Mouse (Mus musculus): ENCODE results near the gene Efemp1. TPM values are rescaled to one million over a fixed set of nuclear protein-coding genes. Genes with fewer than 3 reads are reported as not detected.

The Efemp1 gene
- polyA plus RNA-seq, 1 experiment from 2014 or later: 9.5 TPM

- Histone ChIP-seq H3K27ac (ENCODE audit: low read depth) (no peak overlapping the region), H3K4me3 (ENCODE audit: low read depth, low read length) (no peak overlapping the region), H3K4me1 (ENCODE audit: insufficient read depth) (no peaks in the 10 kb centered on the region), H3K9me3 (ENCODE audit: low read depth, low read length) (no peaks in the 10 kb centered on the region), H3K36me3 (ENCODE audit: insufficient read depth) (no peaks in the 10 kb centered on the region), H3K4me2 (no peak overlapping the region), H3K9ac (no peak overlapping the region), H3K27me3 (ENCODE audit: insufficient read depth, low read length) (no peaks in the 10 kb centered on the region)
- ATAC-seq (ENCODE audit: insufficient read depth) (no peak), DNase-seq (no peak)
- no peak for TF ChIP-seq CTCF (IDR thresholded peaks at IDR 0.05; ENCODE audit: low read depth)
These were observed 17.9 kb upstream of the Efemp1 start for GRCm38 (mm10) chr11:28835141-28835540.

- DNase-seq (no peak), ATAC-seq (ENCODE audit: insufficient read depth) (no peak)
- no peak overlapping the region for H3K4me3 ChIP-seq (ENCODE audit: low read depth, low read length)
- H3K4me1 ChIP-seq (ENCODE audit: insufficient read depth): 0 out of 2 replicates have a peak, but pooled peaks cover 4% of the 10 kb centered on the region
- no peak overlapping the region for H3K9ac ChIP-seq
- no peak for TF ChIP-seq CTCF (IDR thresholded peaks at IDR 0.05; ENCODE audit: low read depth)
- no peaks in the 10 kb centered on the region for H3K9me3 ChIP-seq (ENCODE audit: low read depth, low read length)
- H3K4me2 ChIP-seq: no peak overlapping the region
- H3K27ac ChIP-seq (ENCODE audit: low read depth): no peak overlapping the region
- no peaks in the 10 kb centered on the region for H3K36me3 ChIP-seq (ENCODE audit: insufficient read depth)
- no peaks in the 10 kb centered on the region for H3K27me3 ChIP-seq (ENCODE audit: insufficient read depth, low read length)
These were observed 3.2 kb upstream of the Efemp1 start for GRCm38 (mm10) chr11:28849841-28850240.

GRCm38 (mm10) chr11:28851645-28852044 lies 1.4 kb upstream of the Efemp1 start:
- 0 out of 2 replicates have a peak, but pooled peaks cover 4% of the 10 kb centered on the region for H3K4me1 ChIP-seq (ENCODE audit: insufficient read depth)
- H3K36me3 ChIP-seq (ENCODE audit: insufficient read depth): no peaks in the 10 kb centered on the region
- 56% methylated on average over 4 of the region's 4 CpGs for WGBS
- no peak for DNase-seq
- H3K4me3 ChIP-seq (ENCODE audit: low read depth, low read length): no peak overlapping the region
- H3K27me3 ChIP-seq (ENCODE audit: insufficient read depth, low read length): no peaks in the 10 kb centered on the region
- H3K27ac ChIP-seq (ENCODE audit: low read depth): no peak overlapping the region
- ATAC-seq (ENCODE audit: insufficient read depth): no peak
- H3K9ac ChIP-seq: no peak overlapping the region
- H3K4me2 ChIP-seq: no peak overlapping the region
- no peak for TF ChIP-seq CTCF (IDR thresholded peaks at IDR 0.05; ENCODE audit: low read depth)
- H3K9me3 ChIP-seq (ENCODE audit: low read depth, low read length): no peaks in the 10 kb centered on the region

GRCm38 (mm10) chr11:28852361-28852919 lies 564 bp upstream of the Efemp1 start:
- no peak overlapping the region for H3K27ac ChIP-seq (ENCODE audit: low read depth)
- peak overlapping the region; percentile 75 for H3K4me2 ChIP-seq
- DNase-seq (no peak), ATAC-seq (ENCODE audit: insufficient read depth) (no peak)
- H3K9me3 ChIP-seq (ENCODE audit: low read depth, low read length): no peaks in the 10 kb centered on the region
- no peak overlapping the region for H3K9ac ChIP-seq
- no peaks in the 10 kb centered on the region for H3K27me3 ChIP-seq (ENCODE audit: insufficient read depth, low read length)
- H3K36me3 ChIP-seq (ENCODE audit: insufficient read depth): no peaks in the 10 kb centered on the region
- H3K4me1 ChIP-seq (ENCODE audit: insufficient read depth): 0 out of 2 replicates have a peak, but pooled peaks cover 4% of the 10 kb centered on the region
- WGBS: 21% methylated on average over 6 of the region's 6 CpGs
- H3K4me3 ChIP-seq (ENCODE audit: low read depth, low read length): peak overlapping the region; percentile 45
- TF ChIP-seq CTCF (IDR thresholded peaks at IDR 0.05; ENCODE audit: low read depth): no peak

- no peak for TF ChIP-seq CTCF (IDR thresholded peaks at IDR 0.05; ENCODE audit: low read depth)
- H3K4me2 ChIP-seq: no peak overlapping the region
- no peaks in the 10 kb centered on the region for H3K27me3 ChIP-seq (ENCODE audit: insufficient read depth, low read length)
- no peak overlapping the region for H3K4me3 ChIP-seq (ENCODE audit: low read depth, low read length)
- no peak overlapping the region for H3K9ac ChIP-seq
- DNase-seq (no peak), ATAC-seq (ENCODE audit: insufficient read depth) (no peak)
- H3K9me3 ChIP-seq (ENCODE audit: low read depth, low read length): peaks cover 3% of the 10 kb centered on the region; the same call in 1 of the 2 replicates
- no peak overlapping the region for H3K27ac ChIP-seq (ENCODE audit: low read depth)
- H3K4me1 ChIP-seq (ENCODE audit: insufficient read depth): no peaks in the 10 kb centered on the region
- H3K36me3 ChIP-seq (ENCODE audit: insufficient read depth): no peaks in the 10 kb centered on the region
These were observed 6.1 kb downstream of the Efemp1 start for GRCm38 (mm10) chr11:28859125-28859524.

- ATAC-seq (ENCODE audit: insufficient read depth) (no peak), DNase-seq (no peak)
- Histone ChIP-seq H3K9ac (no peak overlapping the region), H3K27ac (ENCODE audit: low read depth) (no peak overlapping the region), H3K27me3 (ENCODE audit: insufficient read depth, low read length) (no peaks in the 10 kb centered on the region), H3K4me1 (ENCODE audit: insufficient read depth) (no peaks in the 10 kb centered on the region), H3K36me3 (ENCODE audit: insufficient read depth) (no peaks in the 10 kb centered on the region), H3K4me3 (ENCODE audit: low read depth, low read length) (no peak overlapping the region), H3K9me3 (ENCODE audit: low read depth, low read length) (no peaks in the 10 kb centered on the region), H3K4me2 (no peak overlapping the region)
- WGBS: 44% methylated on average over 2 of the region's 2 CpGs
- TF ChIP-seq CTCF (IDR thresholded peaks at IDR 0.05; ENCODE audit: low read depth): no peak
These were observed 16.1 kb downstream of the Efemp1 start for GRCm38 (mm10) chr11:28869129-28869528.

- no peak overlapping the region for H3K9ac ChIP-seq
- H3K4me3 ChIP-seq (ENCODE audit: low read depth, low read length): no peak overlapping the region
- 71% methylated on average over 2 of the region's 2 CpGs for WGBS
- no peak for ATAC-seq (ENCODE audit: insufficient read depth)
- no peak for TF ChIP-seq CTCF (IDR thresholded peaks at IDR 0.05; ENCODE audit: low read depth)
- no peaks in the 10 kb centered on the region for H3K9me3 ChIP-seq (ENCODE audit: low read depth, low read length)
- no peaks in the 10 kb centered on the region for H3K27me3 ChIP-seq (ENCODE audit: insufficient read depth, low read length)
- H3K4me1 ChIP-seq (ENCODE audit: insufficient read depth): no peaks in the 10 kb centered on the region
- no peaks in the 10 kb centered on the region for H3K36me3 ChIP-seq (ENCODE audit: insufficient read depth)
- DNase-seq: no peak
- H3K27ac ChIP-seq (ENCODE audit: low read depth): no peak overlapping the region
- H3K4me2 ChIP-seq: no peak overlapping the region
These were observed 28.5 kb downstream of the Efemp1 start for GRCm38 (mm10) chr11:28881381-28881976.

Data from lung, embryonic 14.5 days (tissue).